In the genomic region with DNA sequence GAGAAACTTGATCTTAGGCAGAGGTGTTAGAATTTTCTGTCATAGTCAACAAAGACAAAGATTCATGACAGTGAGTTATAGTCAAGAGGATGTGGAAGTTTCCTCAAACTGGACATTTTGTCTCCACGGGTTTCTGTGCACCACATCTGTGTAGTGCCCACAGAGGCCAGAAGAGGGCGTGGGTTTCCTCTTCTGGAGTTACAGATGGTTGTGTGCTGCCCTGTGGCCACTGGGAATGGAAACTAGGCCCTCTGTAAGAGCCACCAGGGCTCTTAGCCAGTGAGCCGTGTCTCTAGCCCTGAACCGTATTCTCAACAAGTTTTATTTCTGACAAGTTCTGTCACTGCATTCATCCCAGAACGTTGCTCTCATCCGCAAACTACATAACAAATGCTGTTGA, we compare ENCODE assay signal across 22 mouse cellular contexts. TPM values are rescaled to one million over a fixed set of nuclear protein-coding genes. Genes with fewer than 3 reads are reported as not detected.
A peak's percentile ranks its signal among the peaks of the same experiment; 100 is the strongest.
DNase-seq lines count a peak whose midpoint lies in the region; ATAC-seq and TF ChIP-seq lines count a peak whose summit lies in the region.
"Had no signal": no experiment of that assay in that cellular context is flagged by ENCODE, and none has a peak within 500 bp of the region (broad histone marks: within the 10 kb centered on the region; RNA-seq: fewer than 3 reads in every experiment).

No protein-coding gene starts in this region.

- peaks cover 19% of the 10 kb centered on the region for H3K4me1 ChIP-seq in heart, postnatal 0 days (ENCODE audit: control insufficient read depth, insufficient read depth)
- peaks cover 39% of the 10 kb centered on the region for H3K4me1 ChIP-seq in heart, embryonic 12.5 days (replicated peaks)
- no peaks in the 10 kb centered on the region; a peak in 2 of 4 replicates for H3K4me1 ChIP-seq in liver, embryonic 14.5 days (replicated peaks; ENCODE audit: control insufficient read depth in 2 of 2, insufficient read depth in 2 of 2, low read length in 1 of 2)
- H3K4me1 ChIP-seq in liver, embryonic 12.5 days: peaks cover 6% of the 10 kb centered on the region; the same call in 1 of the 2 replicates
- no peaks in the 10 kb centered on the region for H3K4me1 ChIP-seq in ES-Bruce4 (ENCODE audit: control insufficient read depth, insufficient read depth, low read length)

- H3K4me2 ChIP-seq in heart, postnatal 0 days (ENCODE audit: low read depth, low read length): no peak overlapping the region
- H3K4me2 ChIP-seq in heart, embryonic 12.5 days: no peak overlapping the region
- no peak overlapping the region for H3K4me2 ChIP-seq in liver, embryonic 14.5 days (ENCODE audit: low read depth)
- no peak overlapping the region for H3K4me2 ChIP-seq in liver, embryonic 12.5 days
- H3K4me2 ChIP-seq: forebrain, embryonic 12.5 days; limb, embryonic 12.5 days; stomach, embryonic 15.5 days had no signal

- CTCF ChIA-PET in Patski (lab: Charles Lee): no interaction called here

- WGBS in heart, postnatal 0 days: 63% methylated on average over 6 of the region's 6 CpGs
- 65% methylated on average over 6 of the region's 6 CpGs for WGBS in heart, embryonic 12.5 days
- 55% methylated on average over 6 of the region's 6 CpGs for WGBS in liver, embryonic 14.5 days (ENCODE audit: insufficient replicate concordance)
- WGBS in liver, embryonic 12.5 days (ENCODE audit: insufficient replicate concordance): 66% methylated on average over 6 of the region's 6 CpGs

- POLR2A ChIA-PET in Patski (lab: Charles Lee): no interaction called here

- H3K4me3 ChIP-seq in heart, postnatal 0 days (ENCODE audit: low read depth, low read length): no peak overlapping the region
- H3K4me3 ChIP-seq in heart, embryonic 12.5 days: no peak overlapping the region
- no peak overlapping the region for H3K4me3 ChIP-seq in liver, embryonic 14.5 days (ENCODE audit: insufficient read depth in 1 of 2, low read depth in 2 of 2, low read length in 2 of 2)
- no peak overlapping the region for H3K4me3 ChIP-seq in liver, embryonic 12.5 days
- H3K4me3 ChIP-seq in ES-Bruce4 (ENCODE audit: low read depth, low read length): no peak overlapping the region
- H3K4me3 ChIP-seq: forebrain, embryonic 12.5 days; limb, embryonic 12.5 days; megakaryocyte, embryonic 14.5 days; stomach, embryonic 15.5 days had no signal

- H3K27me3 ChIP-seq in heart, postnatal 0 days (ENCODE audit: control insufficient read depth, insufficient read depth, low read length): no peaks in the 10 kb centered on the region
- H3K27me3 ChIP-seq in heart, embryonic 12.5 days (replicated peaks): no peaks in the 10 kb centered on the region
- no peaks in the 10 kb centered on the region for H3K27me3 ChIP-seq in liver, embryonic 14.5 days (ENCODE audit: control insufficient read depth, insufficient read depth, low read length)
- peaks cover 10% of the 10 kb centered on the region for H3K27me3 ChIP-seq in liver, embryonic 12.5 days (replicated peaks)
- H3K27me3 ChIP-seq in ES-Bruce4 (ENCODE audit: control insufficient read depth, insufficient read depth, low read length, poor library complexity, severe bottlenecking) (no peaks in the 10 kb centered on the region), Patski (peaks cover 26% of the 10 kb centered on the region)
- H3K27me3 ChIP-seq: limb, embryonic 12.5 days; stomach, embryonic 15.5 days had no signal

- TF ChIP-seq CTCF in heart, postnatal 0 days (IDR thresholded peaks at IDR 0.05; ENCODE audit: low read depth): peak; percentile 19; the same call in 1 of the 2 replicates
- TF ChIP-seq CTCF in liver, embryonic 14.5 days (IDR thresholded peaks at IDR 0.05; ENCODE audit: low read depth): peak; percentile 47
- TF ChIP-seq CTCF in ES-Bruce4 (IDR thresholded peaks at IDR 0.05; ENCODE audit: low read depth, low read length) (peak; percentile 42), Patski (IDR thresholded peaks at IDR 0.05) (peak; percentile 44)

- no peak for TF ChIP-seq EP300 in heart, postnatal 0 days (IDR thresholded peaks at IDR 0.05; ENCODE audit: low read depth)
- TF ChIP-seq EP300 in liver, embryonic 14.5 days (IDR thresholded peaks at IDR 0.05; ENCODE audit: low read depth): no peak
- no peak for TF ChIP-seq EP300 in ES-Bruce4 (IDR thresholded peaks at IDR 0.05; ENCODE audit: insufficient read depth, low read depth, low read length)

- H3K36me3 ChIP-seq in heart, postnatal 0 days (replicated peaks; ENCODE audit: control insufficient read depth, insufficient read depth, low read length): no peaks in the 10 kb centered on the region
- no peaks in the 10 kb centered on the region for H3K36me3 ChIP-seq in heart, embryonic 12.5 days
- no peaks in the 10 kb centered on the region for H3K36me3 ChIP-seq in liver, embryonic 14.5 days (replicated peaks; ENCODE audit: control insufficient read depth, insufficient read depth, low read depth)
- no peaks in the 10 kb centered on the region for H3K36me3 ChIP-seq in liver, embryonic 12.5 days
- no peaks in the 10 kb centered on the region for H3K36me3 ChIP-seq in ES-Bruce4 (ENCODE audit: control insufficient read depth, insufficient read depth, low read length, poor library complexity, severe bottlenecking)
- H3K36me3 ChIP-seq: forebrain, embryonic 12.5 days; limb, embryonic 12.5 days; stomach, embryonic 15.5 days had no signal

- ATAC-seq in heart, postnatal 0 days (ENCODE audit: insufficient read depth, low read depth): no peak
- ATAC-seq in heart, embryonic 12.5 days (ENCODE audit: insufficient number of reproducible peaks, low FRiP score): no peak
- ATAC-seq in liver, embryonic 14.5 days (ENCODE audit: insufficient read depth): no peak
- ATAC-seq in liver, embryonic 12.5 days: no peak
- ATAC-seq in Patski: no peak
- ATAC-seq: CD4-positive, CD25-positive, alpha-beta regulatory T cell, adult 4 months; intestine, embryonic 16.5 days had no signal

- no peak overlapping the region for H3K27ac ChIP-seq in heart, postnatal 0 days (ENCODE audit: low read depth)
- no peak overlapping the region for H3K27ac ChIP-seq in heart, embryonic 12.5 days (ENCODE audit: poor library complexity, severe bottlenecking)
- H3K27ac ChIP-seq in liver, embryonic 14.5 days: no peak overlapping the region
- H3K27ac ChIP-seq in liver, embryonic 12.5 days: no peak overlapping the region
- H3K27ac ChIP-seq in ES-Bruce4 (ENCODE audit: insufficient read depth, low read length): no peak overlapping the region
- H3K27ac ChIP-seq: forebrain, embryonic 12.5 days; limb, embryonic 12.5 days; stomach, embryonic 15.5 days had no signal

- in situ Hi-C loops in Patski (cut with MboI; ENCODE audit: low pct_unique_long_range_greater_than_20kb): no loop called here

- H3K9ac ChIP-seq in heart, postnatal 0 days (replicated peaks; ENCODE audit: low read depth, low read length): no peak overlapping the region
- no peak overlapping the region for H3K9ac ChIP-seq in heart, embryonic 12.5 days
- H3K9ac ChIP-seq in liver, embryonic 14.5 days (replicated peaks): no peak overlapping the region
- no peak overlapping the region for H3K9ac ChIP-seq in liver, embryonic 12.5 days
- no peak overlapping the region for H3K9ac ChIP-seq in ES-Bruce4 (ENCODE audit: low read depth, poor library complexity, severe bottlenecking)
- H3K9ac ChIP-seq: forebrain, embryonic 12.5 days; limb, embryonic 12.5 days; stomach, embryonic 15.5 days had no signal

- DNase-seq in heart, postnatal 0 days (ENCODE audit: low spot score): no peak
- DNase-seq in liver, embryonic 14.5 days (ENCODE audit: low read depth in 3 of 3, low spot score in 3 of 3): no peak
- DNase-seq in Patski (ENCODE audit: low read depth, low spot score): no peak
- DNase-seq in yolk sac, embryonic 10.5 days (ENCODE audit: low spot score): no peak
- DNase-seq in cerebellum, adult 9-11 months: no peak
- DNase-seq: cerebellum, adult 18-20 months; lung, adult 2 months; retina, postnatal 1 day; thymus, postnatal 25 days had no signal

- H3K9me3 ChIP-seq in heart, postnatal 0 days (replicated peaks; ENCODE audit: control insufficient read depth, low read length): no peaks in the 10 kb centered on the region
- H3K9me3 ChIP-seq in heart, embryonic 12.5 days (replicated peaks): no peaks in the 10 kb centered on the region
- no peaks in the 10 kb centered on the region for H3K9me3 ChIP-seq in liver, embryonic 14.5 days (ENCODE audit: control insufficient read depth, low read length)
- H3K9me3 ChIP-seq in liver, embryonic 12.5 days (replicated peaks): no peaks in the 10 kb centered on the region
- H3K9me3 ChIP-seq in ES-Bruce4 (replicated peaks; ENCODE audit: control insufficient read depth, insufficient read depth, low read length, poor library complexity, severe bottlenecking): no peaks in the 10 kb centered on the region
- H3K9me3 ChIP-seq: forebrain, embryonic 12.5 days; limb, embryonic 12.5 days; stomach, embryonic 15.5 days had no signal

- no peak for TF ChIP-seq POLR2A in ES-Bruce4 (IDR thresholded peaks at IDR 0.05; ENCODE audit: insufficient read depth, low read length)

RNA-seq across cellular contexts. Expression of a gene that starts 21.6 kb away (rescaled TPM):
- not detected in 2 replicates for total RNA-seq in heart, postnatal 0 days (2014; rRNA removed; ENCODE audit: low replicate concordance)
- polyA plus RNA-seq in heart, postnatal 0 days (2015; fragmentation: Nextera tagmentation; extraction: Ambion mirVana): not detected in 2 replicates
- 0.22 and 0.28 TPM in 2 replicates for polyA plus RNA-seq in heart, embryonic 12.5 days (2016; fragmentation: Nextera tagmentation; extraction: Ambion mirVana)
- polyA plus RNA-seq in liver, embryonic 14.5 days (2012; rRNA removed): 4.4 and 6.8 TPM in 2 replicates
- polyA plus RNA-seq in liver, embryonic 14.5 days (2014; fragmentation: Nextera tagmentation; extraction: Ambion mirVana): 0.81 and 1.5 TPM in 2 replicates
- 6.4 and 6.5 TPM in 2 replicates for polyA plus RNA-seq in liver, embryonic 12.5 days (2016; fragmentation: Nextera tagmentation; extraction: Ambion mirVana)
- polyA plus RNA-seq in ES-Bruce4 (2011; ENCODE audit: insufficient read depth, insufficient read length, low read depth, missing spikeins) (not detected in 2 replicates), Patski (2021) (0.35 TPM)
- total RNA-seq: adrenal gland, adult 18-20 months; gastrocnemius, adult 8-10 months; monocyte, adult 5-6 weeks had no signal
- polyA plus RNA-seq: CD4-positive, CD25-positive, alpha-beta regulatory T cell, adult 4 months; forebrain, embryonic 12.5 days; hindbrain, embryonic 11.5 days had no signal

RNA-seq across cellular contexts. Expression of a gene that starts 29.7 kb away (rescaled TPM):
- 14.4 and 26.0 TPM in 2 replicates for total RNA-seq in heart, postnatal 0 days (2014; rRNA removed; ENCODE audit: low replicate concordance)
- 3.9 and 4.5 TPM in 2 replicates for polyA plus RNA-seq in heart, postnatal 0 days (2015; fragmentation: Nextera tagmentation; extraction: Ambion mirVana)
- 6.3 and 7.0 TPM in 2 replicates for polyA plus RNA-seq in heart, embryonic 12.5 days (2016; fragmentation: Nextera tagmentation; extraction: Ambion mirVana)
- 5.1 and 7.2 TPM in 2 replicates for polyA plus RNA-seq in liver, embryonic 14.5 days (2012; rRNA removed)
- 5.2 and 6.6 TPM in 2 replicates for polyA plus RNA-seq in liver, embryonic 14.5 days (2014; fragmentation: Nextera tagmentation; extraction: Ambion mirVana)
- polyA plus RNA-seq in liver, embryonic 12.5 days (2016; fragmentation: Nextera tagmentation; extraction: Ambion mirVana): 9.7 and 11.7 TPM in 2 replicates
- polyA plus RNA-seq in ES-Bruce4 (2011; ENCODE audit: insufficient read depth, insufficient read length, low read depth, missing spikeins) (24.0 and 34.2 TPM in 2 replicates), Patski (2021) (81.0 TPM)

RNA-seq across cellular contexts. Expression of a gene that starts 51.3 kb away (rescaled TPM):
- total RNA-seq in heart, postnatal 0 days (2014; rRNA removed; ENCODE audit: low replicate concordance): 4.1 and 15.8 TPM in 2 replicates
- 3.7 and 3.8 TPM in 2 replicates for polyA plus RNA-seq in heart, postnatal 0 days (2015; fragmentation: Nextera tagmentation; extraction: Ambion mirVana)
- polyA plus RNA-seq in heart, embryonic 12.5 days (2016; fragmentation: Nextera tagmentation; extraction: Ambion mirVana): 2.7 and 3.8 TPM in 2 replicates
- not detected in 2 replicates for polyA plus RNA-seq in liver, embryonic 14.5 days (2012; rRNA removed)
- not detected in 2 replicates for polyA plus RNA-seq in liver, embryonic 14.5 days (2014; fragmentation: Nextera tagmentation; extraction: Ambion mirVana)
- 0.12 TPM in 1 of 2 replicates, not detected in the other for polyA plus RNA-seq in liver, embryonic 12.5 days (2016; fragmentation: Nextera tagmentation; extraction: Ambion mirVana)
- polyA plus RNA-seq in ES-Bruce4 (2011; ENCODE audit: insufficient read depth, insufficient read length, low read depth, missing spikeins): 0.50 TPM in 1 of 2 replicates, not detected in the other
- 0.09 TPM for polyA plus RNA-seq in Patski (2021)
- total RNA-seq: gastrocnemius, adult 8-10 months; monocyte, adult 5-6 weeks had no signal
- polyA plus RNA-seq: CD4-positive, CD25-positive, alpha-beta regulatory T cell, adult 4 months; hindbrain, embryonic 11.5 days; intestine, embryonic 16.5 days had no signal
